Mouse (Mus musculus) lung, adult 18-20 months (tissue): ENCODE data around the gene Gstp1.
"Not testable (repeated sequence)": the region's sequence is repeated elsewhere in the genome, so short reads cannot be mapped to it uniquely, and the experiment has no call there.

Experiments
- DNase-seq, 2 experiments: peaks; one replicate each; pipeline ENCODE4 v3.0.0; 2022; ENCODE audit warnings: mixed read lengths in 2 of 2

Gstp1 gene

GRCm38 (mm10) chr19:4037788-4038232 is at the start of gene Gstp1:
Gstp1 (minus strand) TSS chr19:4037985.
- peak; percentile 92 to 94 for DNase-seq

GRCm38 (mm10) chr19:4087090-4087489 is 49.3 kb upstream of the Gstp1 start:
- no peak for DNase-seq

GRCm38 (mm10) chr19:4086156-4086555 is 48.4 kb upstream of the Gstp1 start:
- no peak for DNase-seq

GRCm38 (mm10) chr19:4084984-4085383 is 47.2 kb upstream of the Gstp1 start:
- DNase-seq: no peak

GRCm38 (mm10) chr19:4083826-4084225 is 46.0 kb upstream of the Gstp1 start:
- DNase-seq: no peak

GRCm38 (mm10) chr19:4083316-4083715 is 45.5 kb upstream of the Gstp1 start:
- no peak for DNase-seq

- DNase-seq: no peak
These were observed 44.6 kb upstream of the Gstp1 start for GRCm38 (mm10) chr19:4082219-4082965.

- DNase-seq: no peak
These were observed 43.6 kb upstream of the Gstp1 start, which contains the start of gene Cabp2 for GRCm38 (mm10) chr19:4081394-4081793. Cabp2 (plus strand) TSS chr19:4081578.

GRCm38 (mm10) chr19:4080511-4081009 is 42.8 kb upstream of the Gstp1 start:
- DNase-seq: no peak

- no peak for DNase-seq
These were observed 41.8 kb upstream of the Gstp1 start for GRCm38 (mm10) chr19:4079594-4079993.

GRCm38 (mm10) chr19:4075531-4075930 is 37.7 kb upstream of the Gstp1 start:
- DNase-seq: no peak

GRCm38 (mm10) chr19:4072706-4073424 is 35.1 kb upstream of the Gstp1 start:
- DNase-seq: peak in 1 of 2 experiments; percentile 42

GRCm38 (mm10) chr19:4071406-4071805 is 33.6 kb upstream of the Gstp1 start:
- no peak for DNase-seq

- DNase-seq: no peak
These were observed 33.0 kb upstream of the Gstp1 start for GRCm38 (mm10) chr19:4070756-4071155.

- no peak for DNase-seq
These were observed 32.5 kb upstream of the Gstp1 start for GRCm38 (mm10) chr19:4070311-4070710.

- no peak for DNase-seq
These were observed 31.1 kb upstream of the Gstp1 start for GRCm38 (mm10) chr19:4068717-4069410.

- DNase-seq: not testable (repeated sequence)
These were observed 30.5 kb upstream of the Gstp1 start for GRCm38 (mm10) chr19:4068242-4068641.

GRCm38 (mm10) chr19:4066877-4067276 is 29.1 kb upstream of the Gstp1 start:
- DNase-seq: no peak

- no peak for DNase-seq
These were observed 28.5 kb upstream of the Gstp1 start for GRCm38 (mm10) chr19:4066280-4066679.

- DNase-seq: not testable (repeated sequence)
These were observed 26.7 kb upstream of the Gstp1 start for GRCm38 (mm10) chr19:4064501-4064900.

GRCm38 (mm10) chr19:4063357-4063756 is 25.6 kb upstream of the Gstp1 start:
- DNase-seq: not testable (repeated sequence)

GRCm38 (mm10) chr19:4060899-4061465 is 23.2 kb upstream of the Gstp1 start:
- DNase-seq: no peak
